Mouse (Mus musculus) lung, adult 2 months (tissue): ENCODE results near the gene Ranbp1.

ENCODE experiments used
- CTCF ChIP-seq: fragments of 200-500 bp; IDR thresholded peaks from 2 replicates; pipeline ENCODE4 v1.5.1; 2011; ENCODE audit warnings: mild to moderate bottlenecking, low read length, control low read depth; ENCODE audit not compliant: insufficient read depth
- POLR2A ChIP-seq: fragments of 200-500 bp; IDR thresholded peaks from 2 replicates; pipeline ENCODE4 v1.6.1; 2011; ENCODE audit warnings: low read depth, mild to moderate bottlenecking, control low read depth, low read length, borderline replicate concordance; ENCODE audit errors: extremely low read depth

DNA sequence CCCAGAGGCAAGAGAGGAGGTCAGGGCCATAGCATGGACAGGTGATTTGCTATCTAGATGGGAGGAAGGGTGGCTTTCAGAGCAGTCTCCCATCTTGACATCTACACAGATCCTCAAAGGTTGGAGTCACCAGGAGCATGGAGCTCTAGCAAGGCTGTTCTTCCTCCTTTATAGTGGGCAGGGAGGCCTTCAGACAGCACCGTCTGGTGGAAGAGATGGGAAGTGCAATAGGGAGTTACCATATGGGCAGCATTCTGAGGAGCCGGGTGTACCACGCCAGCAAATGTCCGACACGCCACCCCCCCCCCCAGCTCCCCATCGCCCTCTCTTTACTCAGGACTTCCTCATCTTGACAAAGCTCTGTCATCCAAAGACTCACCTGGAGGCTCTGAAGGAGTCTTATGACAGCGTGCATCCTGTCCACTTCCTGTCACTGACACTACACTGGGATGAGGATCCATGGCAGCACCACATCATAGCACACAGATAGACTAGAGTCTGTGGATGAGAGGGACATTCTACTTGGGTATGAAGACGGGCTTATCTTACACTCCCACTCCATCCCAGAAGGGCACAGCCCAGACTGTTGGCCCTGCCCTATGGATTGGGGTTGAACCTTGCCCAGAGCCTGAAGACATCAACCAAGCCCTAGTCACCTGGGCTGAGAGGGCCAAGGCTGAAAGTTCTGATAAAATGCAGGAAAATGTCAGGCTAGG is 37.7 kb downstream of the Ranbp1 start:
- no peak for TF ChIP-seq POLR2A
- TF ChIP-seq CTCF: peak; percentile 82
